Mouse (Mus musculus): ENCODE results near the gene Msh4. TPM values are rescaled to one million over a fixed set of nuclear protein-coding genes. Genes with fewer than 3 reads are reported as not detected.

The Msh4 gene
- polyA plus RNA-seq, 1 experiment, result not detected

DNA sequence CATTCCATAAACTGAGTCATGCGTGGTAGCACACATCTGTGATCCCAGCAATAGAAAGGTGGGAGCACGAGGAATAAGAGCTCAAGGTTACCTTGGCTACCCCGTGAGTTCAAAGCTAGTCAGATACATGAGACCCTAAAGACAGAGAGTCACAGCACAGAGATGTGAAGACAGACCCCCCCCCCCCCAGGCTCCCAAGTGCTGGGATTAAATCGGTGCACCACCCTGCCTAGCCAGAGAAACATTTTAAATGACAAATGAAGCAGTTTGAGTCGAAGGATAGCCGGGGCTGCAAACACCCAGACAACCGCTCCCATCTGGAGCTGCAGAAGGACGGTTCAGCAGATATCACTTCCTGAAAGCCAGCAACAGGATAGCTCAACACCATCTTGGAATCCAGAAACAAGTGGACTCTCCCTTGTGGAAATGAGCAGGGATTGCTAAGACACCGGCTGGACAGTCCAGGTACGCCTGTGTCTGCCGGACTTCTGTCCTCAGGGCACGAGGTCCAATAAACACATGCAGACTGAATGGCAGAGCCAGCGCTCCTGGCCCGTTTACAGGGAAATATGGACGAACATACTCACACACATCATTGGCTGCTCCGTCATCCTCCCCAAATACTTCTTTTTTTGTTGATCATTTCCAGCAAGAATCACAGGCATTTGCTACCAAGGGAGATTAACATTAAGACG lies 31.3 kb upstream of the Msh4 start:
- H3K4me1 ChIP-seq, result peaks cover 43% of the 10 kb centered on the region
- peak overlapping the region; percentile 33 for H3K4me3 ChIP-seq (replicated peaks)
- no peaks in the 10 kb centered on the region for H3K9me3 ChIP-seq
- H3K36me3 ChIP-seq (replicated peaks; ENCODE audit: low read length), result peaks cover 98% of the 10 kb centered on the region
- no peaks in the 10 kb centered on the region for H3K27me3 ChIP-seq (replicated peaks)
- no peak for TF ChIP-seq FLI1 (IDR thresholded peaks at IDR 0.05; ENCODE audit: low read length)
- no peak for TF ChIP-seq GATA1 (IDR thresholded peaks at IDR 0.05; ENCODE audit: borderline replicate concordance, low read length)

DNA sequence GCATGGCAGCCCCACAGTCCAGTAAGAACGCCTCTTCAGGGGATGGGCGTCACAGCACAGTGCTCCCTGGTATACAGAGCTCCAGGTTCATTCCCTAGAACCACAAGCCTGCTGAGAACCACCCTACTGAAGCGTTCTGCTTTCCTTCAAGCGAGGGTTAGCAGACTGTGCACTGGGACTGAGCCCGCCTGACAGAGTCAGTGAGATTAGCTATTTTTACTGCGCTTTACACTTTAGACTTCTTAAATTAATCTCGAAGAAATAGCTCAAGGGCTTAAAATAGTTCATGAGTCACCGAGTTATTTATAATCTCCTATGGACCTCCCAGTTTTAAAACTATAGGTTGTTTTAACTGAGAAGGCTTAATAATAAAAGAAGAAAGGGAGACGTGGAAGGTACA lies 29.9 kb upstream of the Msh4 start:
- no peak for TF ChIP-seq GATA1 (IDR thresholded peaks at IDR 0.05; ENCODE audit: borderline replicate concordance, low read length)
- TF ChIP-seq FLI1 (IDR thresholded peaks at IDR 0.05; ENCODE audit: low read length), result no peak
- Histone ChIP-seq H3K4me1 (peaks cover 35% of the 10 kb centered on the region), H3K9me3 (no peaks in the 10 kb centered on the region), H3K4me3 (replicated peaks) (no peak overlapping the region), H3K36me3 (replicated peaks; ENCODE audit: low read length) (peaks cover 98% of the 10 kb centered on the region), H3K27me3 (replicated peaks) (no peaks in the 10 kb centered on the region)

DNA sequence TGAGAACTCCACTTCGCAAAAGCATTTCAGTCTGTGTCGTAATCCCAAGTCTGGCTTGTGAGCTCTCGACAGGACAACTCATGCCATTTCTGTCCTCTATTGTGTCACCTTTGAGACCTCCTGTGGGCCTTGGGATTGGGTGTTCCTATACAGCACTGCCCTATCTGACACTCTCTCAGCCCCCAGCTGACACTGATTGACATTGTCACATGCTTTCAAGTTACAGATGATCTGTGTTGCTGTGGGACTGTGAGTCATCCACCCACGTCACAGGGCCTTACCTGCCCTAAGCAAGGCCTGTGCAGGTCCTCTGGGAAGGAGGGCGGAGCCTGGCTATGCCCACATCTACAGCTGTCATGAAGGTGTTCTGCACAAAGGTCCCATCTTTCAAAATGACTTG lies 26.5 kb upstream of the Msh4 start:
- TF ChIP-seq GATA1 (IDR thresholded peaks at IDR 0.05; ENCODE audit: borderline replicate concordance, low read length), result no peak
- no peak for TF ChIP-seq FLI1 (IDR thresholded peaks at IDR 0.05; ENCODE audit: low read length)
- Histone ChIP-seq H3K27me3 (replicated peaks) (no peaks in the 10 kb centered on the region), H3K36me3 (replicated peaks; ENCODE audit: low read length) (peaks cover 93% of the 10 kb centered on the region), H3K4me1 (peaks cover 29% of the 10 kb centered on the region), H3K9me3 (no peaks in the 10 kb centered on the region), H3K4me3 (replicated peaks) (no peak overlapping the region)

DNA sequence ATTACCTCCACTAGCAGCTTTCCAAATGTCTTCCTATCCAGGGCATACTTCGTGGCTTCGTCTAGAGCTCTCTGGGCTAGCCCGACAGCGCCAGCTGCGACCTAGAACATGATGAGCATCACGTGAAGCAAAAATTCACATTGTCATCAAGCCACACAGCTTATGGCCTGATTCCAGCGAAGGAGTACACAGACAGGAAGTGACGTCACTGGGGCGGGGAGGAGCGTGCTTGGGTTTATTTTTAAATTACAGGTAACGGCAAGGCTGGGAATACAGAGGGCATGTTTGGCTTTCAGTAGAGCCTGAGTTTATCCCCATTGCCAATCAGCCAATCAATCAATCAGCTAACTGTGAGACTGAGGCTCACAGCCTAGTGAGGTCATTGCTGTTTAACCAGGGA lies 23.6 kb upstream of the Msh4 start:
- no peak for TF ChIP-seq FLI1 (IDR thresholded peaks at IDR 0.05; ENCODE audit: low read length)
- TF ChIP-seq GATA1 (IDR thresholded peaks at IDR 0.05; ENCODE audit: borderline replicate concordance, low read length), result no peak
- Histone ChIP-seq H3K4me1 (peaks cover 8% of the 10 kb centered on the region), H3K4me3 (replicated peaks) (no peak overlapping the region), H3K9me3 (no peaks in the 10 kb centered on the region), H3K27me3 (replicated peaks) (no peaks in the 10 kb centered on the region), H3K36me3 (replicated peaks; ENCODE audit: low read length) (peaks cover 90% of the 10 kb centered on the region)

DNA sequence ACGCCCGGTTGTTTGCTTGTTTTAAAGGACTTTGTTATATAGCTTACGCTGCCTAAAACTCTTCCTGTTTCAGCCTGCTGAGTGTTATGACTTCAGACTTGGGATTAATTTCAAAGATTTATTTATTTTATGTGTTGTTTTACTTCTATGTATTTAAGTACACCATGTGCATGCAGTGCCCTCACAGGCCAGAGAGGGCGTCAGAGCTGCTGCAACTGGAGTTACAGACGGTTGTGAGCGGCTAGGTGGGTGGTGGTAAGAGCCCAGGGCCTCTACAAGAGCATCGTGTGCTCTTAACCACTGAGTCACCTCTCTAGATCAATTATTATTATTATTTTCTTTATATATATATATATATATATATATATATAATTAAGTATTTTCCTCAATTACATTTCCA lies 20.4 kb upstream of the Msh4 start:
- Histone ChIP-seq H3K9me3 (no peaks in the 10 kb centered on the region), H3K4me1 (peaks cover 16% of the 10 kb centered on the region), H3K4me3 (replicated peaks) (no peak overlapping the region), H3K36me3 (replicated peaks; ENCODE audit: low read length) (peaks cover 81% of the 10 kb centered on the region), H3K27me3 (replicated peaks) (no peaks in the 10 kb centered on the region)
- TF ChIP-seq GATA1 (IDR thresholded peaks at IDR 0.05; ENCODE audit: borderline replicate concordance, low read length), result no peak
- TF ChIP-seq FLI1 (IDR thresholded peaks at IDR 0.05; ENCODE audit: low read length), result no peak

DNA sequence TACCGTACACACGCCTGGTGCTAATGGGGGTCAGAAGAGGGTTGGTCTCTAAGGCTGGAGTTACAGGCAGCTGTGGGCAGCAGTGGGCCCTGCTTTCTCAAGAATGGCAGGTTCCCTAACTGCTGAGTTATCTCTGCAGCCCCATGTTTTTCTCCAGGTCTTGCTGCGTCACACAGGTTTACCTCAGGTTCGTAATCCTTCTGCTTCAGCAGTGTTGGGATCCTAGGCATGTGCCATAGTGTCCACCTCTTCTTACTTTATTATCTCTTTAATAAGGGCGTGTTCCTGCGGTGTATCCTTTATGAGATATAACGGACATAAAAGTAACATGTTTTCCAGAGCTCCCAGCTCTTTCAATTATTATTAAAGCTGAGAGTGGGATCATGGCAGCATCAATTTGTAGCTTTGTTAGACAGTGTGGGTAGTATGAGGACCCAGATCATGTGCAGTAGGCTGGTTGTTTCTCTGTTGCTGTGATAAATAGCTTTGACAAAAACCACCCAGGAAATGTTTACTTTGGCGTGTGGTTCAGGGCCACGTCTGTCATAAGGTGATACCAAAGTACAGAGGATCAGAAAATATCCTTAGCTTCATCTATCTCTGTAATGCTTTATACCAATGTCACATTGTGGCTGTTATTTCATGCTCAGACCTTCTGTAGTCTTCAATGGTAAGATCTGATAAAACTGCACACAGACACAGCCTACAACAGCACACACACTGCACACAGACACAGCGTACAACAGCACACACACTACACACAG lies 15.4 kb upstream of the Msh4 start:
- no peak for TF ChIP-seq FLI1 (IDR thresholded peaks at IDR 0.05; ENCODE audit: low read length)
- TF ChIP-seq GATA1 (IDR thresholded peaks at IDR 0.05; ENCODE audit: borderline replicate concordance, low read length), result no peak
- peaks cover 36% of the 10 kb centered on the region for H3K4me1 ChIP-seq
- no peaks in the 10 kb centered on the region for H3K9me3 ChIP-seq
- peaks cover 54% of the 10 kb centered on the region for H3K36me3 ChIP-seq (replicated peaks; ENCODE audit: low read length)
- H3K27me3 ChIP-seq (replicated peaks), result no peaks in the 10 kb centered on the region
- no peak overlapping the region for H3K4me3 ChIP-seq (replicated peaks)

DNA sequence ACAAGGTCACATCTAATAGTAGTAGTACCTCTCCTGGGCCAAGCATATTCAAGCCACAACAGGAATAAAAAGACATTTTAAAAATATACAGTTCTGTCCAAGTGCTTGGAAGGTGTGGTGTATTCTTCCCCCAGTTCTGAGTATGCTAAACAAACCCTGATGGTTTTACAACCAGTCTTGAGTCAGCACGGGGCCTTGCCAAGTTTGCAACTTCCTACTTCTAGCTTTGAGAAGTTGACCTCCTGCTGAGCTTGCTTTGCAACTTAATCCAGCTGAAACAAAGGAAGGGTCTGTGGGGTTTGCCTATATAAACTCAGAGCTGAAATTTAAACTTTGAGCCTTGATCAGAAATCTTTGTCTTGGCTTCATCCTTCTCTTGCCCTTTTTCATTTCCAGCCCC lies 11.3 kb upstream of the Msh4 start:
- Histone ChIP-seq H3K27me3 (replicated peaks) (no peaks in the 10 kb centered on the region), H3K9me3 (no peaks in the 10 kb centered on the region), H3K4me1 (peaks cover 46% of the 10 kb centered on the region), H3K36me3 (replicated peaks; ENCODE audit: low read length) (peaks cover 21% of the 10 kb centered on the region), H3K4me3 (replicated peaks) (no peak overlapping the region)
- TF ChIP-seq FLI1 (IDR thresholded peaks at IDR 0.05; ENCODE audit: low read length) (no peak), GATA1 (IDR thresholded peaks at IDR 0.05; ENCODE audit: borderline replicate concordance, low read length) (no peak)

DNA sequence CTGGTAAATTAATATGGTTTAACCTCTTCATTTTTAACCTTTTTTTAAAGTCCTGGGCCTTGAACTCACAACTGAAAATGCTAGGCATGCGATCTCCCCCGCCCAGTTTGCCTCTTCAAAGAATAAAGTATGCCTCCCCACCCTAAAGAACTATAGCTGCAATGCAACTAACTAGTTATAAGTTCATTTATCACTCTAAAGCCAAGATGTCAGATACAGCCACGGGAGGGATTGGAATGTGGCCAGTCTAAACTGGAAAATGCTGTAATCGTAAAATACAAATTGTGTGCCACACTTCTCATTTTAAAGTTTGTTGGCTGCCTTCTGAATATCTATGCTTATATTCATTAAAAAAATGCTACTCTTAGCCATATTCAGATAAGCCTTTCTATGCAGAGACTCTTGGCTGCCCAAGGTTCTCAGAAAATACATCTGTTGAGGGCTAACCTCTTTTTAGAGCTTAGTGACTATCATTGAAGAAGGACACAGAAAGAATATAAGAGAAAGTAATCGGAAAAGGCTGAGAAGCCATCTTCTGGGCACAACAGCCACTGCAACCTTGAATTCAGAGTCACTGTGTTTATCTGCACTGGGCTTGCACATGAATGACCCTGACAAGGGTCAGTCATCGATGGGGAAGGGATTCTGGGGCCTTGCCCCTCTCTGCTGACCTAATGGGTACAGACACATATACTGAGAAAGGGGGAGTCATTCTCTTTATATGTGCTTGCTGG lies 7.7 kb upstream of the Msh4 start:
- Histone ChIP-seq H3K27me3 (replicated peaks) (no peaks in the 10 kb centered on the region), H3K4me3 (replicated peaks) (peak overlapping the region; percentile 98), H3K36me3 (replicated peaks; ENCODE audit: low read length) (peaks cover 30% of the 10 kb centered on the region), H3K9me3 (no peaks in the 10 kb centered on the region), H3K4me1 (peaks cover 53% of the 10 kb centered on the region)
- TF ChIP-seq GATA1 (IDR thresholded peaks at IDR 0.05; ENCODE audit: borderline replicate concordance, low read length) (no peak), FLI1 (IDR thresholded peaks at IDR 0.05; ENCODE audit: low read length) (no peak)

DNA sequence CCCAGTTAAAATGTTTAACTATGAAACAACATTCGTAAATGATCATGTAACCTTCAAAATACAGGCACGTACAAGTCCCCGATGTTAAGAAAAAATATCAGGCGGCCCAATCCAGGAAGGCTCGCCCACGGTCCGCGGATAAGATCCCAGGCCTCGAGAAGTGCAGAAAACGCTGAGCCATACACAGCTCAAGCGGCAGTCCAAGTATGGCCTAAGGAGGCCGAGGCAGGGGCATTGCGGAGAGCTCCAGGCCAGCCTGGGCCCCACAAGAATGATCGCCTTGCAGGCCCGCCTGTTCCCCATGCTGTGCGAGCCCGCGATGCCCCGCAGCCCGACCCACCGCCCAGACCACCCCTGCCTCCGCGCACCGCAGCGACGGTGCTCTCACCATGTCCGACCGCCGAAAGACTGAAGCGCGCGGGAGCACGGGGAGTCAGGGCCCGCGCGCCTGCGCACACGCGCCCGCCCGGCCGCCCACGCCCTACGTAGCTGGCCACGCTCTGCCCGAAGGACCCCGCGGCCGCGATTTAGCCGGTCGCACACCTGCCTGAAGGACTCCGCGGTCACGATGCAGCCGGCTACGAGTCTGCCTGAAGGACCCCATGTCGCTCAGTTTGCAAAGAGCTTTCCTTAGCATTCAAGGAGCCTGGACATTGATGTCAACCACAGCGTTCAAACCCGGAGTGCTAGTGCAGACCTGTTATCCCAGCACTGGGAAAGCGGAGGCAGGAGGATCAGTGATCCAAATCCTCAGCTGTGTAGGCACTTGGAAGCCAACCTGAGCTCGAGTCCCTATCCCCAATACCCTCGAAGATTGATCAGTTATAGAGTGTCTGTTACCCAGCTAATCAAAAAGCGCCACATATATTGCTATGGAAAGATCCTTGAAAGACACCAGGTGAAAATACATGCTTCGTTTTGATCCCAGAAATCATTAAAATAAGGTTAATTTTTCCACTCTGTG lies 6.9 kb upstream of the Msh4 start, which contains the start of gene Rabggtb:
Rabggtb (minus strand) TSS at position 464 of the 964 bp plus-strand sequence.
- peak within 1 kb of the TSS; percentile 98 for H3K4me3 ChIP-seq (replicated peaks)
- H3K9me3 ChIP-seq, result no peaks in the 10 kb centered on the region
- no peaks in the 10 kb centered on the region for H3K27me3 ChIP-seq (replicated peaks)
- peaks cover 59% of the 10 kb centered on the region for H3K4me1 ChIP-seq
- TF ChIP-seq FLI1 (IDR thresholded peaks at IDR 0.05; ENCODE audit: low read length), result no peak
- no peak for TF ChIP-seq GATA1 (IDR thresholded peaks at IDR 0.05; ENCODE audit: borderline replicate concordance, low read length)
- peaks cover 38% of the 10 kb centered on the region for H3K36me3 ChIP-seq (replicated peaks; ENCODE audit: low read length)
